Mouse (Mus musculus) embryo, embryonic 11.5 days (tissue): ENCODE measurements around the gene Daw1.

Experiments
- DNase-seq: peaks from one replicate; pipeline ENCODE4 v3.0.0-alpha.2; 2012; ENCODE audit warnings: low read depth, low spot score

Daw1 gene

DNA sequence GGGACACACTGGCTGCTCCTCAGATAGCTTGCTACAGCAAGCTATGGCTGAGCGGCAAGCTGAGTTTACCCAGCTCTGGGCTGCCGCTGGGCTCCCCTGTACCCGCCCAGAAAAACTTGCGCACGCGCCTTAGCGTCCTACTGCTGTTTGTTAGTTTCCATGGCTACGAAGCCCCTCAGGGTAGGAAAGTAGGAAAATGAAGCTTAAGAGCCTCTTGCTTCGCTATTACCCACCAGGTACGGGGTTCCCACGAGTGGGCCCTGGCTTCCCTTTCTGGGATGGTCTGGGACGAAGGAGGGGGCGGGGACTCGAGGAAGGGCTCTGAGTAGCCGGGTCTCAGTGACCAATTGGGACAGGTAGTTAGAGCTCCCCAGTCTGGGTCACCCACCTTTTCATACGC is at the start of gene Daw1:
TSS of gene Daw1 (plus strand) at position 150 of the 400 bp plus-strand sequence.
- peak; percentile 78 for DNase-seq

DNA sequence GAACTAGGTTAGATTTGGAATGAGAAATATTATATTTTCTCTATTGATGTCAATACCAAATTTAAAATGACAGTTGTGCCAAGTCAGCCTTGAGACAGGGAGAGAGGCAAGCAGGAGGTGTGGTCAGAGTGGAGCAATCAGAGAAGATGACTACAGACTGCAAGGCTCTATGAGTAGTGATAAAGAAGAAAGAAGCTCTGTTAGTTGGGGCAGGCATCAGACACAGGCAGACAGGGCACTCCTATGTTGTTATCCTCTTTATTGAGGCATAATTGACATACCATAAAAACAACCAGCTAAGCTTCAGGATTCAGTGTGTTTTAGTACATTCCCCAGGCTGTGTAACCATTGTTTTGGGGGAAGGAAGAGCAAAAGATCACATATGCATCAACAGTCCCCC is 48.6 kb upstream of the Daw1 start:
- no peak for DNase-seq

DNA sequence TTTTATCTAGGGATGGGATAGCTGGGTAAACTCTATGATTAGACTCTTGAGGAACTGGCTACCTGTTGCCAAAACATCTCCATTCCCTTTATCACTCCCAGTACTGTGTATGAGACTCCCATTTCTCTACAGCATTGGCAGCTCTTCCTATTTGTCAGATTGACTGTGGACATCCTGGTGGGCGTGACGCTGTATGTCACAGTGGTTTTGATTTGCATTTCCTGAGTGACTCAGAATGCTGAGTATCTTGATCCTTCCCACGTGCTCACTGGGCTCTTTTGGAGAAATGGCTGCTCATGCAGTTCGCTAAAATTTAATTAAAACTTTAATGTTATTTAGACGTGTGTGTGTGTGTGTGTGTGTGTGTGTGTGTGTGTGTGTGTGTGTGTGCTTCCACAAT is 47.8 kb upstream of the Daw1 start:
- DNase-seq: no peak

DNA sequence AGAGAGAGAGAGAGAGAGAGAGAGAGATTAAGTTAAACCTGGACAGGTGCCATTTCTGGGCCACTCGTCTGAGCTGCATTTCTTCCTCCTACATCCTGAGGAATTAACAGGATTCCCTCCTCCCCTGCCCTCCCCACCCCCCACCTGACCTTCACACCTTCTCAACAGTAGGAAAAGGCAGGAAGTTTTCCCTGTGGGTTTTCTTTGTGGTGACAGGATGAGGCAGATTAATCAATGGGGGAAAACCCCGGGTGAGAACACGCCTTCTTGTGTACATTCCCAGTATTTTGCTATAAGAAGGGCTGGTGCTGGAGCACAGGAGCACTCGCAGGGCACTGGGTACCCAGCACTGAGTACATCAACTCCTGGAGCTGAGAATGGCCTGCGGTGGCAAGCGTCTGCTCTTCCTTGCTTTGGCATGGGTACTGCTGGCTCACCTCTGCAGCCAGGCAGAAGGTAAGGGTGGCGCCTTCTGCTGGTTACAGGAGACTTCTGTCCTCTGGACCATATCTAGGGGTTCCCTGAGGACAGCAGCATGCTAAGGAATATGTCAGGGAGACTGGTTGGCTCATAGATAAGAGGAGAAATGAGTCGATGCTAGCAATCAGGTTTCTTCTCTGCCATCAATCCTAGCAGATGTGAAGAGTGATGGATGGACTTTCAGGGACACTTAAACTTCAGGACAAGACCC is 43.0 kb upstream of the Daw1 start, which contains the start of gene Ccl20:
TSS of gene Ccl20 (plus strand) at position 320 of the 691 bp plus-strand sequence.
- DNase-seq: no peak

- no peak for DNase-seq
Observed at GRCm38 (mm10) chr1:83117217-83117616, 42.3 kb upstream of the Daw1 start.

DNA sequence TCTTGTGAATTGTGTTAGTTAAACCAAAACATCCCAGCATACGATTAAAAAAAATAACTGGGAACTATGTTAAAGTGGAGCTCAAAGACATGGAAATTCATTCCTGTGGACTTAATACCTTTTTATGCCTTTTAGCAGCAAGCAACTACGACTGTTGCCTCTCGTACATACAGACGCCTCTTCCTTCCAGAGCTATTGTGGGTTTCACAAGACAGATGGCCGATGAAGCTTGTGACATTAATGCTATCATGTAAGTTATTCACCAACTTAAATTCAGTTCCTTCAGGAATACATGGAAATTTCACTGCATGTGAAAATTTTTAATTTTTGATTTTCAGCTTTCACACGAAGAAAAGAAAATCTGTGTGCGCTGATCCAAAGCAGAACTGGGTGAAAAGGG is 41.9 kb upstream of the Daw1 start:
- DNase-seq: no peak

GRCm38 (mm10) chr1:83119903-83120302 is 39.6 kb upstream of the Daw1 start:
- no peak for DNase-seq

GRCm38 (mm10) chr1:83120312-83120711 is 39.2 kb upstream of the Daw1 start:
- no peak for DNase-seq

GRCm38 (mm10) chr1:83123201-83123600 is 36.4 kb upstream of the Daw1 start:
- no peak for DNase-seq

- no peak for DNase-seq
Observed at GRCm38 (mm10) chr1:83135829-83136228, 23.7 kb upstream of the Daw1 start.

DNA sequence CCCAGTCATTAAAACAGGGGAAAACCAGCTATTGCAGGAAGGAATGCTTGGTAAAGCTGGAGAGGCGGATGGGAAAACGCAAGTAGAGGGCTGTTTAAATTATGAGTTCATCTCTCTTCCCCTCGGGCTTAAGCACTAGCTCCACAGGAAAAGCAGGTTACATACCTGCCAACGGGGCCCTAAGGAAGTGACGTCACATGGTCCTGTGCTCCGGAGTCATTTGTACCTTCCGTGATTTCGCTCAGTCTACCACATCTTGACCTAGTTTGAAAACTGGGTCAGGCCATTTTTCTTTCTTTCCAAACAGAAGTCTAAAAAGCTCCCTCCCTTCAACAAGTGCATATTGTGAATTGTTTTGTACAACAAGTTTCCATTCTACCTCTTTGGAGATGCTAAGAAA is 21.7 kb upstream of the Daw1 start:
- no peak for DNase-seq

DNA sequence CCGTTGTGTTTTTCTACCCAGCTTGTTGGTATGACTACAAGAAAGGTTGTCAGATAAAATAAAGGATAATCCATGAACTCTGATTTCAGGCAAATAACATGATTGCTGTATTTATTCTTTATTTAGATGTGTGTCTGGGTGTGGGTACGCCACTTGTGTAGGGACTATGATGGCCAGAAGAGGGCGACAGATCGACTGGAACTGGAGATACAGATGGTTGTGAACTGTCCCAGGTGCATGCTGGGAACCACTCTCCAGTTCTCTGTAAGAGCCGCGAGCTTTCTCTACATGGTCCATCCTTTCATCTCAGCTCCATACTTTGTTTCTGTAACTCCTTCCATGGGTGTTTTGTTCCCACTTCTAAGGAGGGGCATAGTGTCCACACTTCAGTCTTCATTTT is 20.8 kb upstream of the Daw1 start:
- no peak for DNase-seq

DNA sequence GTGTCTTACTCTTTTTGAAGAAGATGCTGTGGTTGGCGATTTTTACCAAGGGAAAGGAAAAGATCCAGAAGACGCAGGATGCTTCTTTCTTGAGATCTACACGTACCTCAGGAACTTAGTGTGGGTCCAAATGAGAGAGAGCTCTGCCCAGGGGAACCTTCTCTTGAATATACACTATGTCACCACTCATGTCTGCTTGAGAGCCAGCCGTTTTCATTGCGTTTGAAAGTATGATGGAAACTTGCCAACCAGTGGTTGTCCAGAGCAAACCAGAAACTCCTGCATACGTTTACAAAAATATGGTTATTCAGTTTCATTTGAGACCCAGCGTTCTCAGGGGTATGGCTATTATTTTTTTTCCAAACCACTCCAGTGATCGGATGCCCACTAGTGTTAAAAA is 18.0 kb upstream of the Daw1 start:
- no peak for DNase-seq

DNA sequence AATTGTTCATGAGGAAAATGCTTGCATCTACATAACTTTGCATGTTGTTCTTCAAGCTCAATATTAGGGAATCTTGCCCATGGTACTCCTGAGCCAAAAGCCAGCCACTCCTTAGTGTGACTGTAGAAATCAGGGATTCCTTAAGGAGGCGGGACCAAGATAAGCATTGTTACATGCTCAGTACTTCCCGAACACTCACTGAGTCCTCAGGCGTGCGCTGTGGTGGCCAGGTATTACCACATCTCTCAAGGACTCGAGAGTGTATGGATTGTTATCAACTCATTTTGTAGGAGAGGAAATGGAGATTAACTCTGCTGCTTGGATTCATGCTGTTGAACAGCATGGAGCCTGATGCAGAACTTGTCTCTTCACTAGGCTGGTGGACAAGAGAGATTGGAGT is 17.5 kb upstream of the Daw1 start:
- DNase-seq: no peak

DNA sequence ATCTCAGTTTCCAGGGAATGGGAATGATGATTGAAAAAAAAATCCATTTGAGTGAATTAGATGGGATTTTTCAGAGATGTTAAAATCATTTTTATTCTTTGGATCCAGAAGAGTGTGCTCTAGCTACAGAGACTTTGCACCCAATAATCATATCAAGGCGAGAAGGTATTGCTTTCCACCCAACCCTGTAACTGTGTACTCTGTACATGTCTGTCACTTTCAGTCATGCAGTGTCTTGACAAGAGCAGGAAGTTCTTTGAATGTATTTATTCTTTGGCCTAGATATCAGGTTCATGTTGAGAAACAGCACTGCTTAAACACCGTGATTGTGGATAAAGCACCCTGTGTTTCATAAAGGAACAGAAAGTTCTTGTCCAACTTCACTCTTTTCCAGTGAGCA is 13.0 kb upstream of the Daw1 start:
- DNase-seq: no peak

GRCm38 (mm10) chr1:83150227-83150626 is 9.3 kb upstream of the Daw1 start:
- no peak for DNase-seq

DNA sequence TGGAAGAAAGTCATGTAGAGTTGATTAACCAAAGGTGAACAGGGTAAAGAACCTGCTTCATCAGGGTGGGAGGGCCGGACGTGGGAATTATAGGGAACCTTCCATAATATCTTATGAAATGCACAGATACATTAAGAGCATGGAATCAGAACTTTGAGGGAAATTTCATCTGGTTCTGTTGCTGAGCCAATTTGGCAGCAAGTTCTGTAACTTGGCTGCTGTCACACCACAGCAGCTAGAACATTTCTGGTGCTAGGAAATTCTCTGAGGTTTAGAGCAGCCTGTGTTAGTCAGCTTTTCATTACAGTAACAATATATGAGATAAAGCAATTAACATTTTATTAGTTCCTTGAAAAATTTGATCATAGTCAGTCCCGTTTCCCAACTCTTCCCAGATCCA is 6.6 kb upstream of the Daw1 start:
- no peak for DNase-seq

GRCm38 (mm10) chr1:83156876-83157275 is 2.7 kb upstream of the Daw1 start:
- no peak for DNase-seq

GRCm38 (mm10) chr1:83161658-83162057 is 2.1 kb downstream of the Daw1 start:
- no peak for DNase-seq

GRCm38 (mm10) chr1:83164027-83164426 is 4.5 kb downstream of the Daw1 start:
- DNase-seq: no peak

DNA sequence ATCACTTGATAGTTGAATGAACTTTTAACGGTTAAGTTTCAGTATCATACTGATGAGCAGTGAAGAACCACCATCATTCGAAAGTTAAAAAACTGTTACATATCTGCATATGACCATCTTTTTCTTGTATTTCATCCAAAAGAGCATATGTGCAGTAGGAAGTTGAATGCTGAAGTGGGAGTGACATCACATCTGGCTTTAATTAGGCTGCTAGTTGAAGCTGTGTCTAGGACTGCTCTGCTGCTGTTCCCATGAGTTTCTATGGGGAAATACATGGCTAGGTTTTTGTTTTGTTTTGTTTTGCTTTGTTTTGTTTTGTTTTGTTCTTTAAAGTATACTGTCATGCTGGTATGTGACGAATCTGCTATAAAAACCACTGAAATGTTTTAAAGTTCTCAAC is 9.6 kb downstream of the Daw1 start:
- DNase-seq: peak; percentile 23

DNA sequence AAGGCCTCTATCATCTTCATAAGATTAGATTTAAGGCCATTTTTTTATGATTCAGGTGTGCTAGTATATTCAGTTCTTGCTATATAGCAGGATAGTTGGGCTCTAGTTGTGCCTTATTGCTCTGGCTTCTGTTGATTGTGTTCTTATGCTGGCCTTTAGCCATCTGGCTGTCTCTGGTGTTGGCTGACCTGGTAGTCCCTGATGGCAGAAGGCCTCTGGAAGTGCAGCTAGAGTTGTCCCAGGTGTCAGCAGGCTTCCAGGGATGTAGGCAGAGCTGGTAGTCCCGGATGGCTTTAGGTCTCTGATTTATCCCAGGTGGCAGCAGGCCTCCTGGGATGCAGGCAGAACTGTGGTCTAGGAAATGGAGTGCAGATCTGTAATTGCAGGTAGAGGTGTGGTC is 16.4 kb downstream of the Daw1 start:
- DNase-seq: no peak

DNA sequence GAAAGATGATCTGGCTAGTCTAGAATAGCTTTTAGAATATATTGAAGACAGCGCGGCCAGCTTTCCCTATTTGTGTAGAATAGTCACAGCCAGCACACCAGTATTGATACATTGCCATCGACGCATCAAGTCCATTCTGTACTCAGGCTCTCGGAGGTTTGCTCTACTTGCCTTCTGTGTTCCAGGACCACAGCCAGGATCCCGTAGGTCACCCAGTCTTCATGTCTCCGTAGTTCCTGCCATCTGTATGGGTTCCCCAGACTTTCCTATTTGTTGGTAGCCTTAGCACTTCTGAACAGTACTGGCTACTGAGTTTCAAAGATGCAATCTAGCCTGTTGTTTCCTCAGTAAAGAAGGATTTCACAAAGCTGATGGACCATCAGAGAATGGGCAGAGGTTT is 20.0 kb downstream of the Daw1 start:
- DNase-seq: no peak

- DNase-seq: peak; percentile 17
Observed at GRCm38 (mm10) chr1:83181418-83181817, 21.9 kb downstream of the Daw1 start.
